Mouse (Mus musculus): ENCODE measurements around the gene Wee1.
"Not testable (repeated sequence)": the region's sequence is repeated elsewhere in the genome, so short reads cannot be mapped to it uniquely, and the experiment has no call there.

Wee1 gene

DNA sequence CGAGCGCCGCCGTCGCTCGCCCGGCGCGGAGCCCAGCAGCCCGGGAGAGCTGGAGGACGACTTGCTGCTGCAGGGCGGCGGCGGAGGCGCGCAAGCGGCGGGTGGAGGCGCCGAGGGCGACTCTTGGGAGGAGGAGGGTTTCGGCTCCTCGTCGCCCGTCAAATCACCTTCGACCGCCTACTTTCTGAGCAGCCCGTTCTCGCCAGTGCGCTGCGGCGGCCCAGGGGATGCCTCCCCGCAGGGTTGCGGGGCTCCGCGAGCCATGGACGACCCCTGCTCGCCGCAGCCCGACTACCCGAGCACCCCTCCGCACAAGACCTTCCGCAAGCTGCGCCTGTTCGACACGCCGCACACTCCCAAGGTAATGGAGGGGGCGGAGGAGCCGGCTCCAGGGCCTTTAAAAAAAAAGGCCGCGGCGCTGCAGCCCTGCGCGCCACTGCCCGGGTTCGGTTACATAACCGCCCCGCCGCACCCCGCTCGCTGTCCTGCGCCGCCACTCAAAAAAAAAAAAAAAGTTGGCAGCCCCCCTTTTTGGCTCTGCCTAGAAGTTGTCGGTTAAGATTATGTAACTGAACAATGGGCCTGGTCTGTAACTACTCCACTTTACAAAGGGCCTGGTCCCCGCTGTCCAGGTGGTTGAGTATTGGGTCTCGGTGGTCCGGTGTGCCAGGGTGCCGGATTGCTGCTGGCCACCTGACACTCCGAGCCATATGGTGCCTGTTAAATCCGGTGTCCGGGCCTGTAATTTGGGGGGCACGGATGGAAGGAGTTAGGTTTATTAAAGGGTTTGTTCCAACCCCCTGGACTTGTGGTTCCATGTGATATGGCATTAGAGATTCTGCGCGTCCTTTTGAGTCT is 948 bp downstream of the Wee1 start:
- DNase-seq (ENCODE audit: low spot score), result peak; percentile 62

DNA sequence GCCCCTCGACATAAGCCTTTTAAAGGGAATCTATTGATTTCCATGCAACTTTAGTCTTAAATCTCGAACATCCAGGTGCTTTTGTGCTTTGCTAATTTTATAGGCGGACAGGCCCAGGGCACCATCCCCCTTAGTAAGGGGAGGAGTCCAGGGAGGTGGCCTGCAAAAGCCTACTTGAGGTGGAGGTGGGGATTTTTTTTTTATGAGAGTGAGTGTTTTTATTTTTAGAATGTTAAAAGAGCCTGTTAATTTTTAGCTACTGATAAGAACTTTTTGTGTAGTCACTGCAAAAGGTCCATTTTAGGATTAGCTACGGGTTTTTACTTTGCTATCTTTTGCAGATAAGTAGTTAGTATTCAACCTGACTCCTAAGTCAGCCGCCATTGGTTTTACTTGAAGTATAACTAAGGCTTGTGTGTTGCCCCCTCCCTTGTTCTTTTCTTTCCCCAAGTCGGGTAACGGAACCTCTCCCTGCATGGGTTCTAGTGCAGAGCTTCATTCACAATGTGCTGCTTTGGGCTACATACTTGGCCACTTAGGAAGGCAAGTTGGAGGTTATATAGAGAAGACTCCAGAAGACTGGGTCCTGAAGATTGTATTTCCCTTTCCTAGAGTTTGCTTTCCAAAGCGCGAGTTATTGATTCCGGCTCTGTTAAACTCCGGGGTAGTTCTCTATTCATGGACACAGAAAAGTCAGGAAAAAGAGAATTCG is 2.2 kb downstream of the Wee1 start:
- no peak for DNase-seq (ENCODE audit: low spot score)

DNA sequence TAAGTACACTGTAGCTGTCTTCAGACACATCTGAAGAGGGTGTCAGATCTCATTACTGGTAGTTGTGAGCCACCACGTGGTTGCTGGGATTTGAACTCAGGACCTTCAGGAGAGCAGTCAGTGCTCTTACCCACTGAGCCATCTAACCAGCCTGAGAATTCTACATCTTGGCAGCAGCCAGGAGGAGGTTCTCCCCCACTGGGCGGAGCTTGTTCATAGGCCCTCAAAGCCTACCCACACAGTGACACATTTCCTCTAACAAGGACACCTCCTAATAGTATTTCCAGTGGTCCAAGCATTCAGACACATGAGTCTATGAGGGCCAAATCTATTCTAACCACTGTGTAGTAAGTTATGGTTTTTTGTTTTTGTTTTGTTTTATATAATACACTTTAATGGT is 6.7 kb downstream of the Wee1 start:
- DNase-seq (ENCODE audit: low spot score), result no peak

DNA sequence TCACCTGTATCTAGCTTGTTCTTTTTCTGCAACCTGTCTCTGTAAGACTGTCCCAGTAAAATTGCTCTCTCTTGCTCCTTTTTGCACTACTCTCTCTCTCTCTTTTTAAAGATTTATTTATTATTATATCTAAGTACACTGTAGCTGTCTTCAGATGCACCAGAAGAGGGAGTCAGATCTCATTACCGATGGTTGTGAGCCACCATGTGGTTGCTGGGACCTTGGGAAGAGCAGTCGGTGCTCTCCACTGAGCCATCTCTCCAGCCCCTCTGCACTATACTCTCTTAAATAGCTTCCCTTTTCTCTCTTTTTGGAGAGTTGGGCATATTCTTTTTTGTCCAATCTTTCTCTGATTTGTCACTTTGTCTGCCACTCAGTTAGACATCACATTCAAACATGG is 10.4 kb downstream of the Wee1 start:
- not testable (repeated sequence) for DNase-seq (ENCODE audit: low spot score)

DNA sequence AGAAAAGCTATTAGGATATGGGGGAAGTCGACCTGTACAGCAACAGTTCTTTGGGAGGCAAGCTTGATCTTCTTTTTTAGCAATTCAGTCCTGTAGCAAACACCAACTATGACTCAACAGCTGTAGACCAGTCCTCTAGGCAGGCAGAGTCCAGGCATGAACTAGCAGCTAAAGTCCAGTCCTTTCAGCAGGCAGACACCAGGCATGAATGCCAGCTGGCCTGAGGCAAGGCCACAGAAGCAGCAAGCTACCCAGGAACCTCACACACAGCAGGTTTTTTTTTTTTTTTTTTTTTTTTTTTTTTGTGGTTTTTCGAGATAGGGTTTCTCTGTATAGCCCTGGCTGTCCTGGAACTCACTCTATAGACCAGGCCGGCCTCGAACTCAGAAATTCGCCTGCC is 12.1 kb downstream of the Wee1 start:
- DNase-seq (ENCODE audit: low spot score), result no peak

DNA sequence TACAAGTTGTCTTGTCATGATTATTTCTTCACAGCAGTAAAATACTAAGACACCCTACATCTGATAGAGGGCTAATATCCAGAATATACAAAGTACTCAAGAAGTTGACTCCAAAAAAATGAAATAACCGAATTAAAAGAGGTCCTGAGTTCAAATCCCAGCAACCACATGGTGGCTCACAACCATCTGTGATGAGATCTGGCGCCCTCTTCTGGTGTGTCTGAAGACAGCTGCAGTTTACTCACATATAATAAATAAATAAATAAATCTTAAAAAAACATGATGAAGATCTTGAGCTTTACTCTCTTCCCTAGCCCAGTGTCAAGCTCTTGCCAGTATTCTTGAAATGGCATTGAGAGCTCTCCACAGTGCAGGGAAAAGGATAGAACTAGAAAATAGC is 16.7 kb downstream of the Wee1 start:
- no peak for DNase-seq (ENCODE audit: low spot score)

DNA sequence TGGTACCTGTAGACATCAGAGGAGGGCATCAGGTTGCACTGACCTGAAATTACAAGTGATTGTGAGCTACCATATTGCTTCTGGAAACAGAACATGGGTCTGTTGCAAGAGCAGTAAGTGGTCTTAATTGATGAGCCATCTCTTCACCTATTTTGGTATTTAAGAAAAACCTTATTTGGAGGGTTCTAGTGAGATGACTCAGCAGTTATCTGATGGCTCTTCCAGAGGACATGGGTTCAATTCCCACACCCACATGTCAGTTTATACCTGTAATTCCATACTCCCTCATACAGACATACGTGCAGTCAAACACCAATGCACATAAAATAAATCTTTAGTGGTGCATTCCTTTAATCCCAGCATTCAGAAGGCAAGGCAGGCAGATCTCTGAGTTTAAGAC is 22.0 kb downstream of the Wee1 start:
- no peak for DNase-seq (ENCODE audit: low spot score)

DNA sequence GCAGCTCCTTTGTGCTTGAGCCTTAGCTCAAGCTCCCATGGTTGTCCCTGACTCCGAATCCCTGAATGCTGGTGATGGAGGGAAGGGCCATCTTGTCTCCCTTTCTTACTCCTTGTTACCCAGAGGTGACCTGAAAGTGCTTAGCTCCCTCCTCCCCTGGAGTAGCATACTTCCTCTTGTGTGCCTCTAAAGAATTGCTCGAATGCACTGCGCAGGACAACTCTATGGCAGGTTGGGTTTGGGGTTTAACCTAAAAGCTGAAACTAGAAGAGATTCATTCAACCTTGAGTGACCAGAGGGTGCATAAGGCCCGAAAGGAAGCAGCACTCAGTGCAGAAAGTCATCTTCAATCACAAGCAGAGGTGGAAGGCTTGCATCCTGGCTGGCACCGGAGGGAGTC is 31.0 kb downstream of the Wee1 start:
- no peak for DNase-seq (ENCODE audit: low spot score)

DNA sequence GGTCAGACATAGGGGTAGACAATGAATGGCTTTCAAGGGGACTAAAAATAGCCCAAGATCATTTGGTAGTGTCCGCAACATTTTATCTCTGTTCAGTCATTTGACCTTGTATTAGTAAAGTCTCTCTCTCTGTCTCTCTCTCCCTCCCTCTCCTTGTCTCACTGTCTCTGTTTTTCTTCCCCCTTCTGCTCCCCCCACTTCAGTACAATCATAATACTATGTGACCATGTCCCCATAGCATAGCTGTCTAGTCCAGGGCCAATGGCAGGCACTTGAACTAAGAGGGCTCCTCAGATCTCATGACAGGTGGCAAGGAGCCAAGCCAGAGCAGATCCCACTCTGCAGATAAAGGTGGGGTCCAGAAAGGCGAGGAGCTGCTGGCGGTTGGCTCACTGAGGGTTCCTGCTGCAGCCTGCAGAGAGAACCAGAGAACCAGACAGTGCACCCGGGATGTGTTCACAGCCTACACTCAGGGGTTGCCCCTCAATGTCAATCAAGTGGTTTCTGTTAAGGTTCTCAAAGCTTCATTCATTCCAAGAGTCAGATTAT is 34.9 kb downstream of the Wee1 start:
- DNase-seq (ENCODE audit: low spot score), result no peak

DNA sequence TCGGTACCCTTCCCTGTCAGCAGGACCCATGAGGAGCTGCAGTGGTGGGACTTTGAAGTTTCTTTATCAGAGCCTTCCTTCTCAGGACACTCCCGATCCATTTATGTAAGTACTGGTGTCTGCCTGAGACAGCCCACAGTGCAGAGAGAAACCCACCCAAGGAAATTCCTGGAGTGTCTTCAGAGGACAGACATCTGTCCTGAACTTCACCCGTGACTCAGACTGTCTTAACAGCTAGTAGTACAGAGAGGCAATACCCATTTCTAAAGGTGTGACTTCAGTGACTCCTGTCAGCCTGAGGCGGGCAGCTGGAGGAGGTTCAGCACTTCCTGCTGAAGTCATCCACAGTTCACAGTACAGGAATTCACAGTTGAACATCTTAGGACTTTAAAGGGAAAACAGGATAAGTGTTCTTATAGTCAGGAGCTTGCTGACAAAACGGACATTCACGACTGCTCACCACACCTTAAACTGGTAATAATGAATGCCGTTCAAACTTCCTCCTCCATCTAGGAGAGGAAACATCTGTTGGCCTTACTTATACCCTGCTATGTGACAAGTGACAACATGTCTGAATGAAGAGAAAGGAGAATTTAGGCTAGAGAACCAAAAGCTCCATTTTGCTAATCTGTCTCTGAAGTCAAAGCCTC is 35.5 kb downstream of the Wee1 start:
- no peak for DNase-seq (ENCODE audit: low spot score)

DNA sequence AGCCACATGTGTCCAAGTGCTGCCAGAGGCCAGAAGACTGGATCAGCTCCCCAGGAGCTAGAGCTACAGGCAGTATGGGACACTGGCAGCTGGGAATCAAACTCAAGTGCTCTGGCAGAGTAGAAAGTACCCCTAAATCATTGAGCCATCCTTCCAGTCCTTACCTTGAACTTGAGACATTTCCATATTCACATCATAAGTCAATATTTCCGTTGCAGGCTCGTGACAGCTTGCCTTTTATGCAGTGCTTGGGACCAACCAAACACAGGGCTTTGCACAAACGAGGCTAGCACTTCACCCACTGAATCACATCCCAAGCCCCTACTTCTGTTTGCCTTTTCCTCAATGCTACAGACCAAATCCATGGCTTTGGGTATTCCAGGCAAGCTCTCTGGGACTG is 36.2 kb downstream of the Wee1 start:
- DNase-seq (ENCODE audit: low spot score), result no peak

DNA sequence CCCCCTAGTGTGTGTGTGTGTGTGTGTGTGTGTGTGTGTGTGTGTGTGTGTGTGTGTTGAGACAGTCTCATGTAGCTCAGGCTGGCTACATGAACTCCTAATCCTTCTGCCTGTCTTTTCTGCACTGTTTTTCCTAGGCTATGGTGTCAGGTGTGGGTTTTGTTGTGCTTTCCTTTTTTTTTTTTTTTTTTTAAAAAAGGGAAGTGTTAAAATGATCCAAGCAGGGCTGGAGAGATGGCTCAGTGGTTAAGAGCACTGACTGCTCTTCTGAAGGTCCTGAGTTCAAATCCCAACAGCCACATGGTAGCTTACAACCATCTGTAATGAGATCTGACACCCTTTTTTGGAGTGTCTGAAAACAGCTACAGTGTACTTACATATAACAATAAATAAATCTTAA is 38.3 kb downstream of the Wee1 start:
- not testable (repeated sequence) for DNase-seq (ENCODE audit: low spot score)

DNA sequence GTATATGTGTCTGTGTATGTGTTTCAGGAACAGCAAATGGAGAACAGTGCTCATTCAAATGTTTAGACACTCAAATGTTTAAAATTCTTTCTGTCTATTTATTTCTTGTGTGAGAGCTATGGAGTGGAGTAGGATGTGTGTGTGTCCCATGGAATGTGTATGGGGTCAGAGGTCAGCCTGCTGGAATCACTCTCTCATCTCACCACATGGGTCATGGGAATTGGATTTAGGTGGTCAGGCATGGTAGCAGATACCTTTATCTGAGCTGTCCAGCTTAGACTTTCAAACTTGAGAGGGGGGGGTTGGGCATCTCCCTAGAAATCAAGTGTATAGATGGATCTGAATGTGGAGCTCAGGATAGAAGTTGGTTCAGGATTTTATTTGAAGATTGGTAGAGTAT is 38.8 kb downstream of the Wee1 start:
- DNase-seq (ENCODE audit: low spot score), result no peak

DNA sequence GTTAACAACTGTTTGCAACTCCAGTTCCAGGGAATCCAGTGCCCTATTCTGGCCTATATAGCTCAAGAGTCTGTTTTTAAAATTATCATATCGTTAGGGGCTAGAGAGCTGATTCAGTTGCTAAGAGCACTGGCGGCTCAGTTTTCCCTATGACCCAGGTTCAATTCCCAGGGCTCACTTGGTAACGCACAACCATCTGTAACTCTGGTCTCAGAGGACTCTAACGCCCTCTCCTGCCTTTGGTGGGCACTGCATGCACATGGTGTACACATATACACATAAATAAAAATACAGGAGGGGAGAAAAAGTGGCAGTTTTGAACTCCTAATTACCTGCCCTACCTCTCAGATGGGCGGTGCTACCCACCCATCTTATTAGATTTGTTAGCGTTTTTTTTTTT is 41.2 kb downstream of the Wee1 start:
- no peak for DNase-seq (ENCODE audit: low spot score)

DNA sequence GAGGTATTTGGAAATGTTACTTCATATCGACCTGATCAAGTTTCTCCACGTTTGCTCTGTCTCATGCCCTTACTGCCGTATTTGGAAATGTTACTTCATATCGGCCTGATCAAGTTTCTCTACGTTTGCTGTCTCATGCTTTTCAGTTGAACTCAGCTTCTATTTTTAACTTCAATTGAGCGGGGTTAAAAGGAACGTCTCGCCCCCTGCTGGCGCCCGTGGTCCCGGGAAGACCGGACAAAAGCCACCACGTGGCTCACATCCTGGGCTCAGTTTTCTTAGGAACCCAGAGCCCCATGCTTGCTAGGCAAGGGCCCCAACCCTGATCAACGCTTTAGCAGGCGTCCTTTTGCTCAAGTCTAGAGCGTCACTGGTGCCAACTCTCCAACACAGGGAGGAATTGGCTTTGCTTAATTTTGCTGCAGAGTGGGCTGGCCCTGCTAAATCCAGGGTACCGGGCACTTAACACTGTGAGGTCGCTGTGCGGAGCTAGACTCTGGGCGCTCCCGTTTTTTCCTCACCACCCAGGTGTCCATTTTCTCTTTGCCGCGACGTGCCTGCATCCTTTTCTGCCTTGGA is 42.3 kb downstream of the Wee1 start:
- peak; percentile 82 for DNase-seq (ENCODE audit: low spot score)

DNA sequence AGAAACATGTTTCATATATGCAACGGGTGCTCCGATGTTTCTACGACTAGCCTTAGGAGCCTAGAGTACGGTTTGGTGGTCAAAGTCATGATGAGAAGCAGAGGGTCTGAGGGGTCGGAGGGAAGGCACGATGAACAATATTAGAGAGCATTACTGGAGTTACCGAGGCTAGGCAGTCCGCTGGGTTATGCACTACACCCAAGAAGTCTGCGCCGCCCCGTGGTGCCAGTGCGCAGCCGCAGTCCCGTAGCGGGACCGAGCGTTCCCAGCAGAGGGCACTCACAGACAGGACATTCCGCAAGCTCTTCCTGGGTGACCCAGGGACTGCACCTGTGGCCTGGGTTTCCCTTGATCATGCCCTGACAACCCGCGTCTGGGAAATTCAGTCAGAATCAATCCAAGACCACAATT is 42.9 kb downstream of the Wee1 start:
- DNase-seq (ENCODE audit: low spot score), result peak; percentile 94

DNA sequence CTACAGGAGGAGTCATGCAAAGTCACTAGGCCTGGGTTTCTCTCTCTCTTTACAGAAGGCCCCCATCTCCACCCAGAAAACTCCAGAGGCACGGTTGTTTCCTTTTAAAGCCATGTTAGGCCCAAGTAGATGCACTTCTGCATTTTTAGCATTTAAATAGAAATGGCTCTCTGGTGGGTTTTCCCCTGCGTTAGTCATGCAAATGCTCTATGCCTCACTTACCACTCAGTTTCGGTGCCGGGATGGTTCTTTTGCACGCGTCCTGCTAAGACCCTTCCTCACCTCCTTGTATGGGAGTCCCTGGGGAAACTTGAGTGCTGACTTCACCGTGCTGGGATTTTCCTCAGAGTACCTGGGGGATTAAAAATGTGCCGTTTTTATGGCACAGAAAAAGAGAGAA is 44.4 kb downstream of the Wee1 start:
- no peak for DNase-seq (ENCODE audit: low spot score)

DNA sequence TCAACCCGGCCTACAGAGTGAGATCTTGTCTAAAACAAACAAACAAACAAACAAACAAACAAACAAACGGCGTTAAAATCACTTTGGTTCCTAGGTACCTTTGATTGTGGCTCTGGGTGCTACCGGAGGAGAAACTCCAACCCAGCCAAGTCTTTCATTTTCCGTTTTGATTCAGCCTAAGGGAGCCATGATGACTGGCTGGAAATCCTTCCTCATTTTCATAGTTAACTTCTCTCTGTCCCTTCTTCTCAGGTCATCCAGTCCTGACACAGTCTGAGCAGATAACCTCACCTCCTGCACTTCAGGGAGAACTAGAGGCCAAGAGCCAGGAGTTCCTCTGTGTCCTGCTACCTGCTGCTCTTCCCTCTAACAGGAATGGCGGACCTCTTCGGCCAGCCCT is 57.4 kb downstream of the Wee1 start:
- no peak for DNase-seq (ENCODE audit: low spot score)

DNA sequence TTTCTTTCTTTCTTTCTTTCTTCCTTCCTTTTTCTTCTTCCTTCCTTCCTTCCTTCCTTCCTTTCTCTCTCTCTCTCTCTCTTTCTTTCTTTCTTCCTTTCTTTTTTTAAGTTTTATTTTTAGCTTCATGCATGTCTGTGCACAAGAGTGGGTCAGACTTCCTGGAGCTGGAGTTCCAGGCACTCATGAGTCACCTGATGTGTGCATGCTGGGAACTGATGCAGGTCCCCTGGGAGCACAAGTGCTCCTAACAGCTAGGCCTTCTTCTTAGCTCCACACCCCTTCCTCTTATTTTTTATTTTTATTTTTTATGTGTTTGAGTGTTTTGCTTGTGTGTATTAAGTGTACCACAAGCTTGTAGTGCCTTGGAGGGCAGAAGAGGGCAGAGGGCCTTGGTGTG is 58.8 kb downstream of the Wee1 start:
- no peak for DNase-seq (ENCODE audit: low spot score)

DNA sequence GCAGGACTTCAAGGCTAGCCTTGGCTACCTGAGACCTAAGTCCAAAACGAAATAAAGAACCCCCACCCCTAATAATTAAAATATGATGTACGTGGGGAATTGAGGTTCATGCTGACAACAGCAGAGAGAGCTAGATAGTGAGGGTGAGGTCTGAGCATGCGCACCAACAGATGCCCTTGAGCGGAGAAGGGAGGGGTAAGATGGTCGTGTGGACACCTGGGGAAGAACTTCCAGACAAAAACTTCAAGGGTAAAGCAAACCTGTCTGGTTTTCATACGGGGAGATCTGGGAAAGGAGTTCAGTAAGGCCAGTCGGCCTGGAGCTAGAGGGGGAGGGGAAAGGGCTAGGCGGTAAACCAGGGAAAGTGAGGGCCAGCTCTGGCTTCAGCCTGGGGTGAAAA is 59.6 kb downstream of the Wee1 start:
- no peak for DNase-seq (ENCODE audit: low spot score)

DNA sequence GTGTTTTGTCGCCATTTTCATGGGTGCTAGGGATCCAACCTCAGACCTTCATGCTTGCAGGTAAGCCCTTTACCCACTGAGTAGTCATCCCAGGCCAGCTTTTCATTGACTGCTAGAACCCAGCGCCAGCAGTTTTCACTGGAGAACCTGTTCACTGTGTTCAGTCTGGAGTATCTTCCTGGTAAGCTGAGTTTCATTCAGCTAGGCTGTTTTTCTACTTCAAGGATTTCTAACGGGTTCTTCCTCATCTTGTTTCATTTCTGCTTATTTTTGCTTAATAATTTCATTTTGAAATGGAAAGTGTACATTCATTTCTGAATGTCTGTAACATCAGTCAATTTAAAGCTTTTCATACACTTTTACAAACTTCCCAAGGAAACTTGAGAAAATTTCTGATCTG is 62.8 kb downstream of the Wee1 start:
- no peak for DNase-seq (ENCODE audit: low spot score)

DNA sequence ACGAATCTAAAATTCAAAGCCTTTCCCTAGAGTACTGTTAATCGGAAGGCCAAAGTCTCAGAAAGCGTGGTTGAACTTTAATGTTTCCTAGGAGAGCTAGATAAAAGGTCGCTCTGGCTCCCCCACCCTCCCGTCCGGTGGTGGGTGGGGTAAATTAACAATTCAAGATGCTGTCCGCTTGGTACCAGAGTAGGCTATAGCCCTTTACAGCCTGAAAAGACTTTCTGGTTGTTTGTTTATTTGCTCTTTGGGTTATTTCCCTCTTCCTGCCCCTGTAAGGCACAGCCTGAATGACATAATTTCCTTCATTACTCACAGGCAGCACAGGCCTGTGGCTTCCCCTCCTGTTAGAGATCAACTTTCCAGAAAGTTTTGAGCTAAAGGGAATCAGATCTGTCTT is 68.1 kb downstream of the Wee1 start:
- no peak for DNase-seq (ENCODE audit: low spot score)
